Mouse (Mus musculus) limb, embryonic 15.5 days (tissue): ENCODE measurements around the gene Rasa4. TPM values are rescaled to one million over a fixed set of nuclear protein-coding genes. Genes with fewer than 3 reads are reported as not detected.
A peak's percentile ranks its signal among the peaks of the same experiment; 100 is the strongest.
"Not testable (repeated sequence)": the region's sequence is repeated elsewhere in the genome, so short reads cannot be mapped to it uniquely, and the experiment has no call there.

ENCODE experiments used
- ATAC-seq: fragments of 200-750 bp; cut with Nextera tagmentation; 2 replicates; pipeline ENCODE4 v1.8.0; 2017; ENCODE audit warnings: low read depth, moderate TSS enrichment; ENCODE audit not compliant: insufficient number of reproducible peaks, low FRiP score, low TSS enrichment
- H3K27ac ChIP-seq: fragments of 300-500 bp; sonication (generic); 2 replicates; pipeline ENCODE4 v1.5.1; 2015; ENCODE audit warnings: moderate library complexity, mild to moderate bottlenecking, inconsistent platforms
- H3K27me3 ChIP-seq: fragments of 300-500 bp; sonication (generic); 2 replicates; pipeline ENCODE4 v1.6.1; 2015; ENCODE audit warnings: inconsistent platforms
- H3K36me3 ChIP-seq: fragments of 300-500 bp; sonication (generic); 2 replicates; pipeline ENCODE4 v1.6.1; 2015; ENCODE audit warnings: inconsistent platforms
- H3K4me1 ChIP-seq: fragments of 300-500 bp; sonication (generic); 2 replicates; pipeline ENCODE4 v1.6.1; 2015; ENCODE audit warnings: inconsistent platforms
- H3K4me2 ChIP-seq: fragments of 300-500 bp; sonication (generic); 2 replicates; pipeline ENCODE4 v1.6.1; 2015; ENCODE audit warnings: mild to moderate bottlenecking, inconsistent platforms
- H3K4me3 ChIP-seq: fragments of 300-500 bp; sonication (generic); 2 replicates; pipeline ENCODE4 v1.5.1; 2015; ENCODE audit warnings: mild to moderate bottlenecking, inconsistent platforms
- H3K9ac ChIP-seq: fragments of 300-500 bp; sonication (generic); 2 replicates; pipeline ENCODE4 v1.6.1; 2015; ENCODE audit warnings: inconsistent platforms
- H3K9me3 ChIP-seq: fragments of 300-500 bp; sonication (generic); 2 replicates; pipeline ENCODE4 v1.6.1; 2016; ENCODE audit warnings: inconsistent platforms
- WGBS: fragments of 180-500 bp; shearing (Covaris S2); methylation state at CpG from one replicate; pipeline ENCODE4 v1.1.7; 2015; 5-methylcytosine and 5-hydroxymethylcytosine counted together
- polyA plus RNA-seq: library from polyadenylated mRNA; unstranded; fragments of >200 nt; fragmentation: Nextera tagmentation; extraction: Ambion mirVana; gene quantifications from 2 replicates; pipeline ENCODE4 v1.2.1, GENCODE M21; 2015

The Rasa4 gene
- polyA plus RNA-seq, 1 experiment from 2014 or later: 13.6 TPM

- no peak; the same call in 1 of the 2 replicates for ATAC-seq
- Histone ChIP-seq H3K27me3 (peaks cover under 1% of the 10 kb centered on the region; the same call in 1 of the 2 replicates), H3K4me3 (no peak overlapping the region), H3K4me1 (0 out of 2 replicates have a peak, but pooled peaks cover under 1% of the 10 kb centered on the region), H3K36me3 (peaks cover 16% of the 10 kb centered on the region; the same call in 1 of the 2 replicates), H3K9ac (no peak overlapping the region), H3K9me3 (no peaks in the 10 kb centered on the region), H3K4me2 (no peak overlapping the region), H3K27ac (no peak overlapping the region)
- WGBS: 47% methylated on average over 8 of the region's 8 CpGs
These were observed 10.7 kb downstream of the Rasa4 start for GRCm38 (mm10) chr5:136094249-136095010.

- no peaks in the 10 kb centered on the region for H3K4me1 ChIP-seq
- no peak overlapping the region for H3K27ac ChIP-seq
- no peak overlapping the region for H3K4me3 ChIP-seq
- 71% methylated on average over 7 of the region's 7 CpGs for WGBS
- H3K9me3 ChIP-seq: no peaks in the 10 kb centered on the region
- H3K27me3 ChIP-seq: no peaks in the 10 kb centered on the region
- H3K36me3 ChIP-seq: peaks cover 16% of the 10 kb centered on the region; the same call in 1 of the 2 replicates
- no peak overlapping the region for H3K4me2 ChIP-seq
- no peak overlapping the region for H3K9ac ChIP-seq
- no peak for ATAC-seq
These were observed 11.4 kb downstream of the Rasa4 start for GRCm38 (mm10) chr5:136095089-136095488.

- no peak overlapping the region for H3K9ac ChIP-seq
- H3K27me3 ChIP-seq: peaks cover 17% of the 10 kb centered on the region
- ATAC-seq: no peak
- WGBS: 85% methylated on average over 10 of the region's 10 CpGs
- no peak overlapping the region for H3K4me3 ChIP-seq
- H3K9me3 ChIP-seq: no peaks in the 10 kb centered on the region
- no peak overlapping the region for H3K4me2 ChIP-seq
- peaks cover 9% of the 10 kb centered on the region; the same call in 1 of the 2 replicates for H3K36me3 ChIP-seq
- H3K4me1 ChIP-seq: peaks cover 9% of the 10 kb centered on the region
- H3K27ac ChIP-seq: no peak overlapping the region
These were observed 14.8 kb downstream of the Rasa4 start for GRCm38 (mm10) chr5:136098536-136098935.

- Histone ChIP-seq H3K9me3 (no peaks in the 10 kb centered on the region), H3K27ac (no peak overlapping the region), H3K9ac (no peak overlapping the region), H3K4me3 (peak overlapping the region; percentile 30), H3K4me1 (peaks cover 9% of the 10 kb centered on the region), H3K4me2 (peak overlapping the region; percentile 56), H3K27me3 (peaks cover 17% of the 10 kb centered on the region), H3K36me3 (peaks cover 9% of the 10 kb centered on the region; the same call in 1 of the 2 replicates)
- ATAC-seq: no peak
- WGBS: 7% methylated on average over 41 of the region's 41 CpGs
These were observed 18.5 kb downstream of the Rasa4 start for GRCm38 (mm10) chr5:136102099-136102820.

GRCm38 (mm10) chr5:136104511-136104910, 20.8 kb downstream of the Rasa4 start:
- Histone ChIP-seq H3K4me1 (peaks cover 9% of the 10 kb centered on the region), H3K4me2 (no peak overlapping the region), H3K27ac (no peak overlapping the region), H3K9ac (no peak overlapping the region), H3K27me3 (peaks cover 17% of the 10 kb centered on the region), H3K36me3 (peaks cover 9% of the 10 kb centered on the region; the same call in 1 of the 2 replicates), H3K4me3 (no peak overlapping the region), H3K9me3 (no peaks in the 10 kb centered on the region)
- WGBS: 83% methylated on average over 5 of the region's 5 CpGs
- no peak for ATAC-seq

GRCm38 (mm10) chr5:136108486-136108885, 24.8 kb downstream of the Rasa4 start:
- H3K4me1 ChIP-seq: no peaks in the 10 kb centered on the region
- no peak overlapping the region for H3K4me3 ChIP-seq
- no peak overlapping the region for H3K27ac ChIP-seq
- WGBS: 49% methylated on average over 2 of the region's 2 CpGs
- no peak overlapping the region for H3K4me2 ChIP-seq
- ATAC-seq: no peak
- H3K27me3 ChIP-seq: no peaks in the 10 kb centered on the region
- H3K9me3 ChIP-seq: no peaks in the 10 kb centered on the region
- H3K9ac ChIP-seq: no peak overlapping the region
- peaks cover under 1% of the 10 kb centered on the region; the same call in 1 of the 2 replicates for H3K36me3 ChIP-seq

GRCm38 (mm10) chr5:136109042-136109441, 25.3 kb downstream of the Rasa4 start:
- Histone ChIP-seq H3K27ac (no peak overlapping the region), H3K9me3 (no peaks in the 10 kb centered on the region), H3K36me3 (no peaks in the 10 kb centered on the region; the same call in 1 of the 2 replicates), H3K4me1 (no peaks in the 10 kb centered on the region), H3K9ac (no peak overlapping the region), H3K4me2 (no peak overlapping the region), H3K4me3 (no peak overlapping the region), H3K27me3 (no peaks in the 10 kb centered on the region)
- 78% methylated on average over 3 of the region's 3 CpGs for WGBS
- no peak for ATAC-seq

- 45% methylated on average over 4 of the region's 4 CpGs for whole genome bisulfite sequencing
- H3K4me1 ChIP-seq: peaks cover 21% of the 10 kb centered on the region
- not testable (repeated sequence) for H3K36me3 ChIP-seq, H3K4me2 ChIP-seq, H3K27me3 ChIP-seq, ATAC-seq, H3K9ac ChIP-seq, H3K9me3 ChIP-seq, H3K27ac ChIP-seq, H3K4me3 ChIP-seq
These were observed 29.8 kb downstream of the Rasa4 start for GRCm38 (mm10) chr5:136113546-136113945.

- Histone ChIP-seq H3K9me3 (no peaks in the 10 kb centered on the region), H3K4me2 (peak within 1 kb of the TSS; percentile 86), H3K27me3 (no peaks in the 10 kb centered on the region), H3K4me1 (peaks cover 22% of the 10 kb centered on the region), H3K4me3 (peak within 1 kb of the TSS; percentile 96), H3K27ac (peak within 1 kb of the TSS; percentile 73), H3K36me3 (peaks cover 14% of the 10 kb centered on the region), H3K9ac (peak within 1 kb of the TSS; percentile 95)
- peak; percentile 90 for ATAC-seq
- WGBS: 3% methylated on average over 42 of the region's 42 CpGs
These were observed 32.4 kb downstream of the Rasa4 start, which contains the start of gene Polr2j for GRCm38 (mm10) chr5:136115891-136116783. Polr2j (plus strand) TSS chr5:136116631.

GRCm38 (mm10) chr5:136116784-136117112, 33.0 kb downstream of the Rasa4 start:
- peak overlapping the region; percentile 96 for H3K4me3 ChIP-seq
- under 1% methylated on average over 22 of the region's 22 CpGs for WGBS
- H3K4me2 ChIP-seq: peak overlapping the region; percentile 86
- H3K27ac ChIP-seq: peak overlapping the region; percentile 73
- no peaks in the 10 kb centered on the region for H3K9me3 ChIP-seq
- H3K4me1 ChIP-seq: peaks cover 22% of the 10 kb centered on the region
- peak; percentile 26; the same call in 1 of the 2 replicates for ATAC-seq
- peak overlapping the region; percentile 95 for H3K9ac ChIP-seq
- H3K36me3 ChIP-seq: peaks cover 20% of the 10 kb centered on the region
- H3K27me3 ChIP-seq: no peaks in the 10 kb centered on the region

GRCm38 (mm10) chr5:136122165-136122564, 38.4 kb downstream of the Rasa4 start:
- 87% methylated on average over 10 of the region's 10 CpGs for WGBS
- Histone ChIP-seq H3K4me3 (no peak overlapping the region), H3K36me3 (peaks cover 74% of the 10 kb centered on the region), H3K9me3 (no peaks in the 10 kb centered on the region), H3K27me3 (no peaks in the 10 kb centered on the region), H3K27ac (no peak overlapping the region), H3K4me1 (peaks cover 14% of the 10 kb centered on the region), H3K9ac (no peak overlapping the region), H3K4me2 (no peak overlapping the region)
- ATAC-seq: no peak
